Mouse (Mus musculus): Measurements from ENCODE around the gene Dgkh. TPM values are rescaled to one million over a fixed set of nuclear protein-coding genes. Genes with fewer than 3 reads are reported as not detected.

Gene Dgkh
- polyA plus RNA-seq, 1 experiment: not detected

GRCm38 (mm10) chr14:78654196-78654595 lies 78.4 kb downstream of the Dgkh start:
- Histone ChIP-seq H3K27ac (ENCODE audit: insufficient read depth, low read depth, low read length) (no peak overlapping the region), H3K4me1 (ENCODE audit: control insufficient read depth, insufficient read depth, low read length) (peaks cover 5% of the 10 kb centered on the region), H3K4me3 (ENCODE audit: insufficient read depth, low read depth, low read length) (no peak overlapping the region)
- WGBS: 79% methylated on average over 10 of the region's 10 CpGs
- no peak for TF ChIP-seq POLR2A (IDR thresholded peaks at IDR 0.05; ENCODE audit: insufficient read depth, low read depth, low read length)
- TF ChIP-seq CTCF (IDR thresholded peaks at IDR 0.05; ENCODE audit: insufficient read depth, low read depth, low read length): no peak

GRCm38 (mm10) chr14:78653333-78653732 lies 79.2 kb downstream of the Dgkh start:
- peaks cover 5% of the 10 kb centered on the region for H3K4me1 ChIP-seq (ENCODE audit: control insufficient read depth, insufficient read depth, low read length)
- H3K27ac ChIP-seq (ENCODE audit: insufficient read depth, low read depth, low read length): no peak overlapping the region
- 94% methylated on average over 5 of the region's 5 CpGs for WGBS
- TF ChIP-seq POLR2A (IDR thresholded peaks at IDR 0.05; ENCODE audit: insufficient read depth, low read depth, low read length) (no peak), CTCF (IDR thresholded peaks at IDR 0.05; ENCODE audit: insufficient read depth, low read depth, low read length) (no peak)
- no peak overlapping the region for H3K4me3 ChIP-seq (ENCODE audit: insufficient read depth, low read depth, low read length)

DNA sequence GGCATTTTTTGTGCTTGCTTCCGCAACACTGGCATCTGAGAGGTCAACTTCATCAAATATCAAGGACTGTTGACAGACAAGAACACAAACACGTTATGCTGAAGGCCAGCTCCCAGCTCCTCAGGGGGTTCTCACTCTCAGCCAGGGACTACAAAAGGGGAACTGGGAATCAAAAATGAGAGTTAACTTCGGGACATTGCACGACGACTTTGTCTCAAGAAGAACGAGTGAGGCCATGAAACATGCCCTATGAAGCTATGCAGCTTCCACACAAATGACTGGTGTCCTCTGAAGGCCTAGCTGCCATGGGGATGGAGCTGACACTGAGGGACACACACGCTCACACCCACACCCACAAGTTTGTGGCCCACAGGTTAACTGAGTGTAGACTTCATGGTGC lies 80.9 kb downstream of the Dgkh start:
- Histone ChIP-seq H3K27ac (ENCODE audit: insufficient read depth, low read depth, low read length) (no peak overlapping the region), H3K4me1 (ENCODE audit: control insufficient read depth, insufficient read depth, low read length) (peaks cover 5% of the 10 kb centered on the region), H3K4me3 (ENCODE audit: insufficient read depth, low read depth, low read length) (no peak overlapping the region)
- no peak for TF ChIP-seq CTCF (IDR thresholded peaks at IDR 0.05; ENCODE audit: insufficient read depth, low read depth, low read length)
- no peak for TF ChIP-seq POLR2A (IDR thresholded peaks at IDR 0.05; ENCODE audit: insufficient read depth, low read depth, low read length)
- 80% methylated on average over 7 of the region's 7 CpGs for WGBS

- no peak for TF ChIP-seq POLR2A (IDR thresholded peaks at IDR 0.05; ENCODE audit: insufficient read depth, low read depth, low read length)
- TF ChIP-seq CTCF (IDR thresholded peaks at IDR 0.05; ENCODE audit: insufficient read depth, low read depth, low read length): no peak
- Histone ChIP-seq H3K4me1 (ENCODE audit: control insufficient read depth, insufficient read depth, low read length) (peaks cover 5% of the 10 kb centered on the region), H3K27ac (ENCODE audit: insufficient read depth, low read depth, low read length) (no peak overlapping the region), H3K4me3 (ENCODE audit: insufficient read depth, low read depth, low read length) (no peak overlapping the region)
- WGBS: 74% methylated on average over 9 of the region's 9 CpGs
These were observed 82.0 kb downstream of the Dgkh start for GRCm38 (mm10) chr14:78650379-78651095.

- Histone ChIP-seq H3K4me3 (ENCODE audit: insufficient read depth, low read depth, low read length) (no peak overlapping the region), H3K27ac (ENCODE audit: insufficient read depth, low read depth, low read length) (no peak overlapping the region), H3K4me1 (ENCODE audit: control insufficient read depth, insufficient read depth, low read length) (peaks cover 5% of the 10 kb centered on the region)
- WGBS: 68% methylated on average over 21 of the region's 21 CpGs
- TF ChIP-seq CTCF (IDR thresholded peaks at IDR 0.05; ENCODE audit: insufficient read depth, low read depth, low read length): no peak
- no peak for TF ChIP-seq POLR2A (IDR thresholded peaks at IDR 0.05; ENCODE audit: insufficient read depth, low read depth, low read length)
These were observed 82.9 kb downstream of the Dgkh start for GRCm38 (mm10) chr14:78649525-78650274.

GRCm38 (mm10) chr14:78645622-78646021 lies 87.0 kb downstream of the Dgkh start:
- 89% methylated on average over 3 of the region's 3 CpGs for WGBS
- Histone ChIP-seq H3K4me3 (ENCODE audit: insufficient read depth, low read depth, low read length) (no peak overlapping the region), H3K27ac (ENCODE audit: insufficient read depth, low read depth, low read length) (no peak overlapping the region), H3K4me1 (ENCODE audit: control insufficient read depth, insufficient read depth, low read length) (peaks cover 2% of the 10 kb centered on the region; the same call in 1 of the 2 replicates)
- TF ChIP-seq CTCF (IDR thresholded peaks at IDR 0.05; ENCODE audit: insufficient read depth, low read depth, low read length): no peak
- TF ChIP-seq POLR2A (IDR thresholded peaks at IDR 0.05; ENCODE audit: insufficient read depth, low read depth, low read length): no peak

- TF ChIP-seq POLR2A (IDR thresholded peaks at IDR 0.05; ENCODE audit: insufficient read depth, low read depth, low read length): no peak
- H3K27ac ChIP-seq (ENCODE audit: insufficient read depth, low read depth, low read length): no peak overlapping the region
- no peaks in the 10 kb centered on the region; the same call in 1 of the 2 replicates for H3K4me1 ChIP-seq (ENCODE audit: control insufficient read depth, insufficient read depth, low read length)
- H3K4me3 ChIP-seq (ENCODE audit: insufficient read depth, low read depth, low read length): no peak overlapping the region
- 84% methylated on average over 7 of the region's 7 CpGs for WGBS
These were observed 91.3 kb downstream of the Dgkh start for GRCm38 (mm10) chr14:78641314-78641713.

DNA sequence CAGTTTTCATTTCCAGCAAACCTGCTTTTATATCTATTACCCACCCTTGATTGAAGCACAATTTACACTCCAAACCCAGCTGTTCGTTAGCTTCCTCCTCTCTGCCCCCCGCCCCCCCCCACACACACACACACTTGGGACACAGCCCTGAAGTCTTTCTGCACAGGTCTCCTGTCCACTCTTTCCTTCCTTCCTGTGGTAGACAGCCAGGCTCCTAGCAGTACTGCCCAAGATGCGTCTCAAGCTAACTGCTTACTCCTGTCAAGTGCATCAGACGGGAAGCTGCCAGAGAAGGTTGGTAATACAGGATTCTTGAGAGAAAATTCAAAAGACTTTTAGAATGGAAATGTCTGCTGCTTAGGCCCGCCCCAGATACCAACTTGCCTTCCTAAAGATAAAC lies 92.9 kb downstream of the Dgkh start:
- WGBS: 83% methylated on average over 5 of the region's 5 CpGs
- TF ChIP-seq CTCF (IDR thresholded peaks at IDR 0.05; ENCODE audit: insufficient read depth, low read depth, low read length) (no peak), POLR2A (IDR thresholded peaks at IDR 0.05; ENCODE audit: insufficient read depth, low read depth, low read length) (no peak)
- H3K27ac ChIP-seq (ENCODE audit: insufficient read depth, low read depth, low read length): no peak overlapping the region
- H3K4me1 ChIP-seq (ENCODE audit: control insufficient read depth, insufficient read depth, low read length): no peaks in the 10 kb centered on the region; the same call in 1 of the 2 replicates
- no peak overlapping the region for H3K4me3 ChIP-seq (ENCODE audit: insufficient read depth, low read depth, low read length)

Data from olfactory bulb, adult 2 months (tissue).